In the genomic region with DNA sequence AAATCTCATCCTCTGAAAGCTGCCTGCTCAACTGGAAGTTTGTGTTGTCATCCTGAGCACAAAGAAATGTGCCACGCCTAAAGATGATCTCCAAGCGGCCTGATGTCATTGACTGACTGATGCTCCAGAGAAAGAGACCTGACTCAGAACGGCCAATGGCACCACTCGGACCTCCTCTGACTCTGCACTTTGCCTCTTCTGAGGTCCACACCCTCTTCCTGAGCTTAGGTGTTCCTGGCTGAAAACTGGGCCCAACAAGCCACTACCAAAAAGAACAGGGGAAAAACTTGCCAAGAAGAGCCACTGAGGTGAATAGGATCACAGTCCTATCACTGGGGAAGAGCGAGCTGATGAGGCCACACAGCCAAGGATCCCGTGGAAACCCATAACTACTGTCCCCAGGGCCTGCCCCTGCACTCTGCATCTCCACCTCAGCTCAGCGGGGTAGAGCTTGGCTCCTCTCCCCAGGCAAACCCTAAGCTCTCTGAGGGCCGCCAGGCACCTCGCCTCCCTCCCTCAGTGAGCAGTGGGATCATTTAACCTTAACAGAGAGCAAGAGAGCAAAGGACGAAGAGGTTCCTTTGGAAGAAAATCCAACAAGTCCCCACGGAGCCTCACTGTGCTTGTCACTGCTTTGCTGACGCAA, we compare ENCODE assay signal across 26 mouse cellular contexts. TPM values are rescaled to one million over a fixed set of nuclear protein-coding genes. Genes with fewer than 3 reads are reported as not detected.
DNase-seq lines count a peak whose midpoint lies in the region; ATAC-seq and TF ChIP-seq lines count a peak whose summit lies in the region.
"Had no signal": no experiment of that assay in that cellular context is flagged by ENCODE, and none has a peak within 500 bp of the region (broad histone marks: within the 10 kb centered on the region; RNA-seq: fewer than 3 reads in every experiment).

No protein-coding gene starts in this region.

- 0 out of 2 replicates have a peak, but pooled peaks cover 5% of the 10 kb centered on the region for H3K27me3 ChIP-seq in heart, embryonic 13.5 days (replicated peaks)
- no peaks in the 10 kb centered on the region for H3K27me3 ChIP-seq in kidney, adult 2 months (replicated peaks; ENCODE audit: control insufficient read depth, insufficient read depth, low read length)
- no peaks in the 10 kb centered on the region for H3K27me3 ChIP-seq in midbrain, embryonic 10.5 days (ENCODE audit: low read depth, poor library complexity, severe bottlenecking)
- H3K27me3 ChIP-seq: forebrain, embryonic 12.5 days had no signal

- 0 out of 2 replicates have a peak overlapping the region, but pooled peaks have one; percentile 28 for H3K27ac ChIP-seq in heart, embryonic 13.5 days (replicated peaks)
- H3K27ac ChIP-seq in kidney, adult 2 months (ENCODE audit: insufficient read depth, low read depth, low read length): peak overlapping the region; percentile 91
- H3K27ac ChIP-seq in midbrain, embryonic 10.5 days (replicated peaks): no peak overlapping the region
- H3K27ac ChIP-seq: forebrain, embryonic 12.5 days; heart, adult 2 months; hindbrain, embryonic 10.5 days; hindbrain, postnatal 0 days had no signal

- TF ChIP-seq CTCF in kidney, adult 2 months (conservative IDR thresholded peaks at IDR 0.05; ENCODE audit: insufficient read depth, insufficient read length, low read depth, low read length): no peak

- H3K4me2 ChIP-seq in heart, embryonic 13.5 days: no peak overlapping the region
- H3K4me2 ChIP-seq: forebrain, embryonic 12.5 days had no signal

- H3K4me1 ChIP-seq in heart, embryonic 13.5 days: peaks cover 31% of the 10 kb centered on the region
- peaks cover 22% of the 10 kb centered on the region for H3K4me1 ChIP-seq in kidney, adult 2 months (ENCODE audit: control insufficient read depth, insufficient read depth, low read length)
- H3K4me1 ChIP-seq in midbrain, embryonic 10.5 days: 0 out of 2 replicates have a peak, but pooled peaks cover 5% of the 10 kb centered on the region
- H3K4me1 ChIP-seq: forebrain, embryonic 12.5 days had no signal

- no peaks in the 10 kb centered on the region for H3K9me3 ChIP-seq in heart, embryonic 13.5 days
- H3K9me3 ChIP-seq in midbrain, embryonic 10.5 days (replicated peaks): no peaks in the 10 kb centered on the region
- H3K9me3 ChIP-seq: forebrain, embryonic 12.5 days; hindbrain, embryonic 10.5 days had no signal

- no peak for DNase-seq in heart, adult 11 months
- peak; percentile 70 for DNase-seq in kidney, adult 2 months
- peak; percentile 18 for DNase-seq in kidney, postnatal 14 days
- no peak for DNase-seq in natural killer cell, adult 2 months (ENCODE audit: low spot score in 2 of 2)
- no peak for DNase-seq in lung, postnatal 4 days
- DNase-seq in midbrain, embryonic 10.5 days (ENCODE audit: low spot score): no peak
- no peak for DNase-seq in left cerebral cortex, postnatal 10 days (ENCODE audit: extremely low spot score in 1 of 2, low spot score in 2 of 2)
- DNase-seq: adrenal gland, postnatal 25 days; cerebellum, adult 11 months; cerebellum, postnatal 36 days; heart, adult 2 months; left cerebral cortex, postnatal 4 days; liver; retina, postnatal 1 day; right cerebral cortex, postnatal 4 days; thymus, postnatal 4 days had no signal

- no peak overlapping the region for H3K4me3 ChIP-seq in heart, embryonic 13.5 days
- H3K4me3 ChIP-seq in kidney, adult 2 months (ENCODE audit: insufficient read depth, low read depth, low read length): no peak overlapping the region
- H3K4me3 ChIP-seq in midbrain, embryonic 10.5 days: no peak overlapping the region
- H3K4me3 ChIP-seq: forebrain, embryonic 12.5 days; heart, adult 2 months; hindbrain, embryonic 10.5 days had no signal

- no peak for ATAC-seq in heart, embryonic 13.5 days (ENCODE audit: extremely low read depth, insufficient number of reproducible peaks, low FRiP score, low TSS enrichment)
- ATAC-seq: hindbrain, postnatal 0 days; intestine, postnatal 0 days had no signal

- TF ChIP-seq POLR2A in kidney, adult 2 months (IDR thresholded peaks at IDR 0.05; ENCODE audit: low read depth, low read length): no peak

- H3K36me3 ChIP-seq in heart, embryonic 13.5 days: no peaks in the 10 kb centered on the region
- no peaks in the 10 kb centered on the region for H3K36me3 ChIP-seq in kidney, adult 2 months (ENCODE audit: control insufficient read depth, insufficient read depth, low read length)
- H3K36me3 ChIP-seq in midbrain, embryonic 10.5 days: no peaks in the 10 kb centered on the region
- H3K36me3 ChIP-seq: forebrain, embryonic 12.5 days; hindbrain, embryonic 10.5 days had no signal

- no peak overlapping the region for H3K9ac ChIP-seq in heart, embryonic 13.5 days
- H3K9ac ChIP-seq: forebrain, embryonic 12.5 days had no signal

- WGBS in heart, embryonic 13.5 days: 58% methylated on average over 12 of the region's 12 CpGs
- WGBS in kidney, adult 2 months: 57% methylated on average over 12 of the region's 12 CpGs
- 56% methylated on average over 12 of the region's 12 CpGs for WGBS in midbrain, embryonic 10.5 days

- intact Hi-C loops in left cerebral cortex, postnatal 10 days (cut with DNase I): no loop called here

RNA-seq across cellular contexts. Expression of a gene that starts 31.2 kb away (rescaled TPM):
- 0.23 TPM in 1 of 2 replicates, not detected in the other for polyA plus RNA-seq in heart, embryonic 13.5 days (2015; fragmentation: Nextera tagmentation; extraction: Ambion mirVana)
- polyA plus RNA-seq in kidney, adult 2 months (2012; rRNA removed): 0.09 and 0.22 TPM in 2 replicates
- not detected in 2 replicates for polyA plus RNA-seq in midbrain, embryonic 10.5 days (2016; fragmentation: Nextera tagmentation; extraction: Ambion mirVana)
- total RNA-seq in left cerebral cortex, postnatal 10 days (2021): not detected
- total RNA-seq: CH12.LX; gastrocnemius, adult 8-10 months; heart, adult 2 months; left cerebral cortex, adult 18-20 months; left cerebral cortex, postnatal 4 days had no signal
- polyA plus RNA-seq: forebrain, embryonic 12.5 days; heart, adult 2 months; hindbrain, embryonic 10.5 days; hindbrain, postnatal 0 days; liver, embryonic 16.5 days; neural tube, embryonic 11.5 days had no signal

RNA-seq across cellular contexts. Expression of a gene that starts 31.4 kb away (rescaled TPM):
- polyA plus RNA-seq in heart, embryonic 13.5 days (2015; fragmentation: Nextera tagmentation; extraction: Ambion mirVana): 0.31 and 0.37 TPM in 2 replicates
- polyA plus RNA-seq in kidney, adult 2 months (2012; rRNA removed): 28.9 and 35.3 TPM in 2 replicates
- 0.05 and 0.11 TPM in 2 replicates for polyA plus RNA-seq in midbrain, embryonic 10.5 days (2016; fragmentation: Nextera tagmentation; extraction: Ambion mirVana)
- under 1 TPM; 0.30 to 0.32 TPM for total RNA-seq in left cerebral cortex, postnatal 10 days (2021)

Comparison
In these comparisons a context has a peak if more than half of its experiments do, and no peak if none do; other contexts are left out.
1. DNase-seq: peak in kidney, adult 2 months (single experiment) and kidney, postnatal 14 days (single experiment); none in heart, adult 11 months (single experiment), natural killer cell, adult 2 months (0 of 2), lung, postnatal 4 days (0 of 2), midbrain, embryonic 10.5 days (single experiment) and left cerebral cortex, postnatal 10 days (0 of 2).
2. RNA of a gene that starts 31.4 kb away (polyA plus RNA-seq): 28.9 to 35.3 TPM in kidney, adult 2 months; 0.31 to 0.37 TPM in heart, embryonic 13.5 days and 0.05 to 0.11 TPM in midbrain, embryonic 10.5 days; every median in the first group is over 10 times any median in the second.